Mouse (Mus musculus): ENCODE measurements around the gene Trio. TPM values are rescaled to one million over a fixed set of nuclear protein-coding genes. Genes with fewer than 3 reads are reported as not detected.

Trio gene
- polyA plus RNA-seq, 1 experiment from 2014 or later, result 42.1 TPM

- H3K9me3 ChIP-seq (ENCODE audit: control insufficient read depth, low read length), result no peaks in the 10 kb centered on the region
- H3K4me2 ChIP-seq (replicated peaks; ENCODE audit: low read depth, low read length), result peak overlapping the region; percentile 36
- 31% methylated on average over 12 of the region's 12 CpGs for WGBS
- peak overlapping the region; percentile 44; the same call in 1 of the 2 replicates for H3K9ac ChIP-seq (ENCODE audit: low read depth, low read length)
- no peak overlapping the region for H3K4me3 ChIP-seq (ENCODE audit: low read length)
- H3K27me3 ChIP-seq (ENCODE audit: control insufficient read depth, insufficient read depth, low read length), result no peaks in the 10 kb centered on the region
- peak overlapping the region; percentile 95 for H3K27ac ChIP-seq (ENCODE audit: low read depth, low read length)
- peaks cover 79% of the 10 kb centered on the region for H3K4me1 ChIP-seq (ENCODE audit: control insufficient read depth, insufficient read depth, low read length)
- peaks cover 3% of the 10 kb centered on the region; the same call in 1 of the 2 replicates for H3K36me3 ChIP-seq (ENCODE audit: control insufficient read depth, insufficient read depth, low read length)
- no peak for ATAC-seq (ENCODE audit: low FRiP score, low TSS enrichment)
Measured at GRCm38 (mm10) chr15:27783541-27784125, 242.0 kb downstream of the Trio start.

GRCm38 (mm10) chr15:27783092-27783491 lies 242.6 kb downstream of the Trio start:
- no peaks in the 10 kb centered on the region for H3K9me3 ChIP-seq (ENCODE audit: control insufficient read depth, low read length)
- H3K27ac ChIP-seq (ENCODE audit: low read depth, low read length), result peak overlapping the region; percentile 95
- no peak for ATAC-seq (ENCODE audit: low FRiP score, low TSS enrichment)
- H3K27me3 ChIP-seq (ENCODE audit: control insufficient read depth, insufficient read depth, low read length), result no peaks in the 10 kb centered on the region
- 34% methylated on average over 8 of the region's 8 CpGs for WGBS
- peak overlapping the region; percentile 36; the same call in 1 of the 2 replicates for H3K4me2 ChIP-seq (replicated peaks; ENCODE audit: low read depth, low read length)
- no peak overlapping the region; the same call in 1 of the 2 replicates for H3K4me3 ChIP-seq (ENCODE audit: low read length)
- H3K4me1 ChIP-seq (ENCODE audit: control insufficient read depth, insufficient read depth, low read length), result peaks cover 84% of the 10 kb centered on the region
- peak overlapping the region; percentile 44; the same call in 1 of the 2 replicates for H3K9ac ChIP-seq (ENCODE audit: low read depth, low read length)
- peaks cover 3% of the 10 kb centered on the region; the same call in 1 of the 2 replicates for H3K36me3 ChIP-seq (ENCODE audit: control insufficient read depth, insufficient read depth, low read length)

GRCm38 (mm10) chr15:27782383-27783036 lies 243.1 kb downstream of the Trio start:
- H3K36me3 ChIP-seq (ENCODE audit: control insufficient read depth, insufficient read depth, low read length), result peaks cover 3% of the 10 kb centered on the region; the same call in 1 of the 2 replicates
- peaks cover 86% of the 10 kb centered on the region for H3K4me1 ChIP-seq (ENCODE audit: control insufficient read depth, insufficient read depth, low read length)
- H3K9me3 ChIP-seq (ENCODE audit: control insufficient read depth, low read length), result no peaks in the 10 kb centered on the region
- no peak overlapping the region for H3K4me3 ChIP-seq (ENCODE audit: low read length)
- peak overlapping the region; percentile 95 for H3K27ac ChIP-seq (ENCODE audit: low read depth, low read length)
- no peaks in the 10 kb centered on the region for H3K27me3 ChIP-seq (ENCODE audit: control insufficient read depth, insufficient read depth, low read length)
- peak overlapping the region; percentile 23; the same call in 1 of the 2 replicates for H3K9ac ChIP-seq (ENCODE audit: low read depth, low read length)
- no peak overlapping the region; the same call in 1 of the 2 replicates for H3K4me2 ChIP-seq (replicated peaks; ENCODE audit: low read depth, low read length)
- ATAC-seq (ENCODE audit: low FRiP score, low TSS enrichment), result peak; percentile 54
- 37% methylated on average over 15 of the region's 15 CpGs for WGBS

GRCm38 (mm10) chr15:27779827-27780226 lies 245.8 kb downstream of the Trio start:
- Histone ChIP-seq H3K4me2 (replicated peaks; ENCODE audit: low read depth, low read length) (no peak overlapping the region), H3K36me3 (ENCODE audit: control insufficient read depth, insufficient read depth, low read length) (peaks cover 3% of the 10 kb centered on the region; the same call in 1 of the 2 replicates), H3K9ac (ENCODE audit: low read depth, low read length) (no peak overlapping the region), H3K4me3 (ENCODE audit: low read length) (no peak overlapping the region), H3K9me3 (ENCODE audit: control insufficient read depth, low read length) (no peaks in the 10 kb centered on the region), H3K27ac (ENCODE audit: low read depth, low read length) (peak overlapping the region; percentile 93), H3K27me3 (ENCODE audit: control insufficient read depth, insufficient read depth, low read length) (no peaks in the 10 kb centered on the region), H3K4me1 (ENCODE audit: control insufficient read depth, insufficient read depth, low read length) (peaks cover 76% of the 10 kb centered on the region)
- 20% methylated on average over 10 of the region's 10 CpGs for WGBS
- peak; percentile 56 for ATAC-seq (ENCODE audit: low FRiP score, low TSS enrichment)

GRCm38 (mm10) chr15:27779398-27779797 lies 246.2 kb downstream of the Trio start:
- H3K4me2 ChIP-seq (replicated peaks; ENCODE audit: low read depth, low read length), result no peak overlapping the region
- H3K4me3 ChIP-seq (ENCODE audit: low read length), result no peak overlapping the region
- ATAC-seq (ENCODE audit: low FRiP score, low TSS enrichment), result no peak
- H3K9me3 ChIP-seq (ENCODE audit: control insufficient read depth, low read length), result no peaks in the 10 kb centered on the region
- 38% methylated on average over 11 of the region's 11 CpGs for WGBS
- peak overlapping the region; percentile 93 for H3K27ac ChIP-seq (ENCODE audit: low read depth, low read length)
- H3K27me3 ChIP-seq (ENCODE audit: control insufficient read depth, insufficient read depth, low read length), result no peaks in the 10 kb centered on the region
- peaks cover 72% of the 10 kb centered on the region for H3K4me1 ChIP-seq (ENCODE audit: control insufficient read depth, insufficient read depth, low read length)
- peaks cover 3% of the 10 kb centered on the region; the same call in 1 of the 2 replicates for H3K36me3 ChIP-seq (ENCODE audit: control insufficient read depth, insufficient read depth, low read length)
- H3K9ac ChIP-seq (ENCODE audit: low read depth, low read length), result no peak overlapping the region

- Histone ChIP-seq H3K27me3 (ENCODE audit: control insufficient read depth, insufficient read depth, low read length) (no peaks in the 10 kb centered on the region), H3K4me2 (replicated peaks; ENCODE audit: low read depth, low read length) (peak overlapping the region; percentile 21; the same call in 1 of the 2 replicates), H3K4me3 (ENCODE audit: low read length) (no peak overlapping the region), H3K9me3 (ENCODE audit: control insufficient read depth, low read length) (no peaks in the 10 kb centered on the region), H3K4me1 (ENCODE audit: control insufficient read depth, insufficient read depth, low read length) (peaks cover 60% of the 10 kb centered on the region), H3K9ac (ENCODE audit: low read depth, low read length) (no peak overlapping the region), H3K27ac (ENCODE audit: low read depth, low read length) (peak overlapping the region; percentile 93), H3K36me3 (ENCODE audit: control insufficient read depth, insufficient read depth, low read length) (peaks cover 12% of the 10 kb centered on the region)
- peak; percentile 46; the same call in 1 of the 2 replicates for ATAC-seq (ENCODE audit: low FRiP score, low TSS enrichment)
- 23% methylated on average over 3 of the region's 3 CpGs for WGBS
Measured at GRCm38 (mm10) chr15:27778256-27778655, 247.4 kb downstream of the Trio start.

GRCm38 (mm10) chr15:27777455-27778190 lies 248.0 kb downstream of the Trio start:
- WGBS, result 20% methylated on average over 11 of the region's 11 CpGs
- Histone ChIP-seq H3K9me3 (ENCODE audit: control insufficient read depth, low read length) (no peaks in the 10 kb centered on the region), H3K4me3 (ENCODE audit: low read length) (no peak overlapping the region), H3K4me1 (ENCODE audit: control insufficient read depth, insufficient read depth, low read length) (peaks cover 55% of the 10 kb centered on the region), H3K27me3 (ENCODE audit: control insufficient read depth, insufficient read depth, low read length) (no peaks in the 10 kb centered on the region), H3K36me3 (ENCODE audit: control insufficient read depth, insufficient read depth, low read length) (peaks cover 17% of the 10 kb centered on the region), H3K27ac (ENCODE audit: low read depth, low read length) (peak overlapping the region; percentile 93), H3K4me2 (replicated peaks; ENCODE audit: low read depth, low read length) (peak overlapping the region; percentile 21), H3K9ac (ENCODE audit: low read depth, low read length) (no peak overlapping the region)
- ATAC-seq (ENCODE audit: low FRiP score, low TSS enrichment), result no peak

GRCm38 (mm10) chr15:27774481-27774880 lies 251.2 kb downstream of the Trio start:
- no peak overlapping the region for H3K9ac ChIP-seq (ENCODE audit: low read depth, low read length)
- H3K36me3 ChIP-seq (ENCODE audit: control insufficient read depth, insufficient read depth, low read length), result peaks cover 34% of the 10 kb centered on the region
- H3K4me1 ChIP-seq (ENCODE audit: control insufficient read depth, insufficient read depth, low read length), result peaks cover 39% of the 10 kb centered on the region
- H3K4me2 ChIP-seq (replicated peaks; ENCODE audit: low read depth, low read length), result no peak overlapping the region
- WGBS, result 37% methylated on average over 7 of the region's 7 CpGs
- H3K27me3 ChIP-seq (ENCODE audit: control insufficient read depth, insufficient read depth, low read length), result no peaks in the 10 kb centered on the region
- H3K9me3 ChIP-seq (ENCODE audit: control insufficient read depth, low read length), result no peaks in the 10 kb centered on the region
- H3K27ac ChIP-seq (ENCODE audit: low read depth, low read length), result no peak overlapping the region
- no peak overlapping the region for H3K4me3 ChIP-seq (ENCODE audit: low read length)
- no peak for ATAC-seq (ENCODE audit: low FRiP score, low TSS enrichment)

Measured in kidney, embryonic 14.5 days (tissue).